Mouse (Mus musculus): ENCODE data around the gene Cd86. TPM values are rescaled to one million over a fixed set of nuclear protein-coding genes. Genes with fewer than 3 reads are reported as not detected.

Cd86 gene
- polyA plus RNA-seq, 1 experiment from 2014 or later = 1.2 TPM

DNA sequence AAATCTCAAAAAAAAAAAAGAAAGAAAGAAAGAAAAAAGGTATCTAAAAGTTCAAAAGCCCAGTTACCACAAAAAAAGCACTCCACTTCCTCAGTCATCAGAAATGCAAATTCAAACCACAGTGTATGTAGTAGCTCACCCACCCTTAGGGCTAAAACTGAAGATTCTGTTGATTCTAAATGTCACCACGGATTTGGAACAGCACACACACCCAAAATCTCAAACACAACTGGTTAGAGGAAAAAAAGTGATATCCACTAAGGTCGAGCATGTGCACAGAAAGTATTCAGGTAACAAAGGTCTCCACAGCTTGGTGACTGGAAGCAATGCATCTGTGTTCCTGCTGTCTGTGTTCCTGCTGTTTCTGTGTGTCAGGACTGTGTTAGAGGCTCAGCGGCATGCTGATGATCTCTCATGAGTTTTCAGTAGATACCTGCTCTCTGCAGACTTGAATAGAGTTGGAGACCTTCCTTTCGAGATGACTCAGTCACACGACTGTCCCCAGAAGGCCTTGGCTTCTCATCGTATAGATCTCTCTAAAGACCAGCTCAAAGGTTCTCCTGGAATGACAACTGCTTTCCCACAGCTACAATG lies 18.5 kb upstream of the Cd86 start:
- whole genome bisulfite sequencing = 68% methylated on average over 6 of the region's 6 CpGs
- Histone ChIP-seq H3K4me1 (no peaks in the 10 kb centered on the region), H3K4me3 (no peak overlapping the region), H3K27ac (no peak overlapping the region), H3K27me3 (no peaks in the 10 kb centered on the region), H3K9ac (no peak overlapping the region), H3K36me3 (no peaks in the 10 kb centered on the region), H3K4me2 (replicated peaks) (no peak overlapping the region), H3K9me3 (no peaks in the 10 kb centered on the region)
- no peak for ATAC-seq (ENCODE audit: low FRiP score, low read depth)

- WGBS = 94% methylated on average over 3 of the region's 3 CpGs
- no peak for ATAC-seq (ENCODE audit: low FRiP score, low read depth)
- H3K4me1 ChIP-seq = no peaks in the 10 kb centered on the region
- H3K27ac ChIP-seq = no peak overlapping the region
- H3K4me3 ChIP-seq = no peak overlapping the region
- H3K9ac ChIP-seq = no peak overlapping the region
- H3K36me3 ChIP-seq = no peaks in the 10 kb centered on the region
- no peak overlapping the region for H3K4me2 ChIP-seq (replicated peaks)
- no peaks in the 10 kb centered on the region for H3K27me3 ChIP-seq
- H3K9me3 ChIP-seq = no peaks in the 10 kb centered on the region
Observed at GRCm38 (mm10) chr16:36681829-36682228, 15.9 kb upstream of the Cd86 start.

DNA sequence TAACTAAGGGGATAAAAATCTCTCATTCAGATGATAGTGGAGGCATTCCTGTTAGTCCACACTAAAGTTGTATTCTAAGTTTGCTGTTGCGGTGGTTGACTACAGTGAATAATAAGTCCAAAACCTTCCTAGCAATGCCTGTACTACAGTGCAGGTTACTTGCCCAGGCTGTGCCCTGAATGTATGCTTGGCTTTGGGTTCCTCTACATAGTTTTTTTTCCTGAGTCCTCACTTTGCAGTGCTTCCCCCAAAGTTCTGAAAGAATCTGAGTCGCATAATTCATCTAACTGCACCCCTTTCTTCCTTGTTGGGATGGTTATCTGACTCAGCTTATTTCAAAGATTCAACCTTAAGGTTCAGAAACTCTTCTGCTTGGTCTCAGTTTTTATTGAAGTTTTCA lies 10.0 kb upstream of the Cd86 start:
- H3K4me3 ChIP-seq = no peak overlapping the region
- no peak for ATAC-seq (ENCODE audit: low FRiP score, low read depth)
- no peak overlapping the region for H3K27ac ChIP-seq
- whole genome bisulfite sequencing = 78% methylated on average over 2 of the region's 2 CpGs
- no peaks in the 10 kb centered on the region for H3K27me3 ChIP-seq
- H3K4me1 ChIP-seq = no peaks in the 10 kb centered on the region
- H3K9me3 ChIP-seq = no peaks in the 10 kb centered on the region
- no peak overlapping the region for H3K9ac ChIP-seq
- no peaks in the 10 kb centered on the region for H3K36me3 ChIP-seq
- no peak overlapping the region for H3K4me2 ChIP-seq (replicated peaks)

DNA sequence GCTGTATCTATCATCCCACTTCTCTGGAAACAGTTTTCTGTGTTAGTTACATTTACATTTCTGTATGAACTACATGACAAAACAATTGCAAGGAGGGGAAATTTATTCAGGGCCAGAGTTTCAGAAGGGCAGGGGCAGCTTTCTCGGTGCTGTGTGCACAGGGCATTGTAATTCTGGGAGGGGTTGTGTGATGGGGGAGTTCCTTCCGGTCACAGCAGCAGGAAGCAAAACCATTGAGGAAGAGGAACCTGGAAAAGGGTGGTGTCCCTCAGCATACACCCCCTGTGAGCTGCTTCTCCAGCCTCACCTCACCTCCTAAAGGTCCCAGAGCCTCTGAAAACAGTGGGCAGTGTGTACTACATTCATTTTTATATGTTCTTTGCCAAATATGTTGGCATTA lies 9.4 kb upstream of the Cd86 start:
- no peaks in the 10 kb centered on the region for H3K27me3 ChIP-seq
- no peak overlapping the region for H3K27ac ChIP-seq
- no peaks in the 10 kb centered on the region for H3K4me1 ChIP-seq
- H3K4me3 ChIP-seq = no peak overlapping the region
- no peak for ATAC-seq (ENCODE audit: low FRiP score, low read depth)
- WGBS = 61% methylated on average over 2 of the region's 2 CpGs
- H3K9ac ChIP-seq = no peak overlapping the region
- no peaks in the 10 kb centered on the region for H3K9me3 ChIP-seq
- H3K4me2 ChIP-seq (replicated peaks) = no peak overlapping the region
- H3K36me3 ChIP-seq = no peaks in the 10 kb centered on the region

GRCm38 (mm10) chr16:36674457-36675204 lies 8.8 kb upstream of the Cd86 start:
- H3K27me3 ChIP-seq = no peaks in the 10 kb centered on the region
- 73% methylated on average over 7 of the region's 7 CpGs for WGBS
- H3K9me3 ChIP-seq = no peaks in the 10 kb centered on the region
- H3K36me3 ChIP-seq = no peaks in the 10 kb centered on the region
- H3K9ac ChIP-seq = no peak overlapping the region
- ATAC-seq (ENCODE audit: low FRiP score, low read depth) = no peak
- H3K4me3 ChIP-seq = no peak overlapping the region
- H3K4me1 ChIP-seq = no peaks in the 10 kb centered on the region
- no peak overlapping the region for H3K4me2 ChIP-seq (replicated peaks)
- H3K27ac ChIP-seq = no peak overlapping the region

DNA sequence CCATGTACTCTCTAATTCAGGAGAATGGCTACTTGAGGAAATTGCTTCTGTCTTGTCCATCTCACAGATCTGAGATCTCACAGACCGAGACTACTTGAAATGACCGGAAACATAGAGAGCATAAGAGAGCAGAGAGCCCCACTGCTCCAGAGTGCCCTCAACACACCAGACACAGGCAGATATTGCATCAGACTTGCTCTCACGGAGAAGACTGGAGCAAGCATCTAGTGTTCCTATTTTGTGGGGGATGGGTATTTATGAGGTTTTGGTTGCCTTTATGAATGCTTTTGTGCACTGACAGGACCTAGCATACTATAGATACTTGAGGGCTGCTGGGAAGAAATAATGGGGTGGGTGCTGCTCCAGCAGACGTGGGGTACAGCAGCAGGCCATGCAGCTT lies 7.3 kb upstream of the Cd86 start:
- 82% methylated on average over 4 of the region's 4 CpGs for WGBS
- H3K4me3 ChIP-seq = no peak overlapping the region
- no peaks in the 10 kb centered on the region for H3K4me1 ChIP-seq
- H3K4me2 ChIP-seq (replicated peaks) = no peak overlapping the region
- no peak overlapping the region for H3K27ac ChIP-seq
- no peaks in the 10 kb centered on the region for H3K27me3 ChIP-seq
- no peak overlapping the region for H3K9ac ChIP-seq
- H3K9me3 ChIP-seq = no peaks in the 10 kb centered on the region
- ATAC-seq (ENCODE audit: low FRiP score, low read depth) = no peak
- no peaks in the 10 kb centered on the region for H3K36me3 ChIP-seq

DNA sequence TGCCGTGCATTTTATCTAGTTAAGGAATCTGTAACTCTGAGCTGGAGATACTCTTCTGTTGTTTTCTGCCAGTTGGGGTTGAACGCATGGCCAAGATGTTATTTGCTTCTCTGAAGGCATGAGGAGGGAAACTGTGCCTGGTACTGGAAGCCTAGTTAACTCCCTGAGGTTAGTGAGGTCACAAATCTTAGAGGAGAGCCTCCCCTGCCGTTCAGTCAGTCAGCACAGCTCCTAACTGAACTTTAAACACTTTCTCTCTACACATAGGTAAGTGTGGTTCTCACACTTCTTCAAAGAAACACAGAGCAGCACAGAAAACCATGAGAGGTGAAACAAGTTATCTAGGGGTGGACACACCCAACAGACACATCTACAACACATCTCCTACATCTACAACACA lies 4.7 kb upstream of the Cd86 start:
- Histone ChIP-seq H3K4me1 (no peaks in the 10 kb centered on the region), H3K27ac (no peak overlapping the region), H3K36me3 (no peaks in the 10 kb centered on the region), H3K27me3 (no peaks in the 10 kb centered on the region), H3K9me3 (no peaks in the 10 kb centered on the region), H3K9ac (no peak overlapping the region), H3K4me2 (replicated peaks) (no peak overlapping the region), H3K4me3 (no peak overlapping the region)
- 81% methylated on average over 3 of the region's 3 CpGs for WGBS
- no peak for ATAC-seq (ENCODE audit: low FRiP score, low read depth)

DNA sequence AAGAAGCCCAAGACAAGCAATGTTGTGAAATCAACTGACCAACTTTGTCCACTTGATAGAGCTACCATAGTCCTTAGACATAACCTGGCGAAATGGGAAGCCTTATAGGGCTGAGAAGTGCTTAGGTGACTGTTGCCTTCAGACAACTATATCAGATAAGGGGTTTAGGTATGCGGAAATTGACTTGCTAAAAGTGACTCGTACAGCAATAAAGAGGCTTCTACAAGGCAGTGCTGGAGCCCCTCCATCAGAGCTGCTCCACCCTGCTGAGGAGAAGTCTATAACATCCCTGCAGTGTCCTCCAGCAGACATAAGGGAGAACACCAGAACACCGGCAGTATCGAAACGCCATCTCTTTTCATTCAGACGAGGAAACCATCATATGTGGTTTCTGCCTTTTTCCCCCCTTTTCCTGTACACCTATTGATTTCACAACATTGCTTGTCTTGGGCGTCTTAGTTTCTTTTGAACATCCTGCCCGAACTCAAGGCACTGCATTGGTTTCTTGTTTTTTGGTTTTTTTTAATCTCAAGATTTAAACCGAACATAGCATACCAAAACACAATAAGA lies 652 bp upstream of the Cd86 start:
- Histone ChIP-seq H3K4me2 (replicated peaks) (no peak overlapping the region), H3K9ac (no peak overlapping the region), H3K27ac (no peak overlapping the region), H3K4me1 (no peaks in the 10 kb centered on the region), H3K9me3 (no peaks in the 10 kb centered on the region), H3K36me3 (no peaks in the 10 kb centered on the region), H3K27me3 (no peaks in the 10 kb centered on the region), H3K4me3 (no peak overlapping the region)
- no peak for ATAC-seq (ENCODE audit: low FRiP score, low read depth)
- 88% methylated on average over 10 of the region's 10 CpGs for WGBS

DNA sequence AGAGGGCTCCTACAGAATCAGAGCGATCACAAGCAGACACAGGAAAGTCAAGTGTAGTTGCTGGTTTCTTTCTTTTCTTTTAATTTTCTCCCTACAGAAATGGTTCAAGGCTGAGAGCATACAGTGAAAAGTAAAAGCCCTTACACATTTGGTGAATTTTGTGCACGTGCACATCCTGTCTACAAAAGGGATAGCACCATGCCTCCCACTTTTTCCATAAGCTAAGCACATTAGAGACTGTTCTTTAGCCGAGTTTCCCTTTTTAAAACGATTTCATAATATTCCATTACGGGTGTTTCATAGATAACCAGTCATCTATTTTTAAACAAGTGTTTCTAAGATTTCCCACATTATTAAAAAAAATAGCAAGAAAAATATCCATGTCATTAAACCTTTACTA lies 2.4 kb downstream of the Cd86 start:
- H3K4me1 ChIP-seq = no peaks in the 10 kb centered on the region
- H3K9ac ChIP-seq = no peak overlapping the region
- H3K27ac ChIP-seq = no peak overlapping the region
- no peak overlapping the region for H3K4me3 ChIP-seq
- peaks cover 1% of the 10 kb centered on the region for H3K9me3 ChIP-seq
- H3K27me3 ChIP-seq = no peaks in the 10 kb centered on the region
- no peak for ATAC-seq (ENCODE audit: low FRiP score, low read depth)
- no peaks in the 10 kb centered on the region for H3K36me3 ChIP-seq
- 90% methylated on average over 5 of the region's 5 CpGs for WGBS
- H3K4me2 ChIP-seq (replicated peaks) = no peak overlapping the region

GRCm38 (mm10) chr16:36661330-36661729 lies 4.6 kb downstream of the Cd86 start:
- no peak overlapping the region for H3K27ac ChIP-seq
- H3K9ac ChIP-seq = no peak overlapping the region
- 81% methylated on average over 10 of the region's 10 CpGs for WGBS
- no peaks in the 10 kb centered on the region for H3K27me3 ChIP-seq
- H3K36me3 ChIP-seq = no peaks in the 10 kb centered on the region
- H3K4me1 ChIP-seq = no peaks in the 10 kb centered on the region
- no peak overlapping the region for H3K4me2 ChIP-seq (replicated peaks)
- H3K9me3 ChIP-seq = peaks cover 7% of the 10 kb centered on the region
- no peak overlapping the region for H3K4me3 ChIP-seq
- ATAC-seq (ENCODE audit: low FRiP score, low read depth) = no peak

DNA sequence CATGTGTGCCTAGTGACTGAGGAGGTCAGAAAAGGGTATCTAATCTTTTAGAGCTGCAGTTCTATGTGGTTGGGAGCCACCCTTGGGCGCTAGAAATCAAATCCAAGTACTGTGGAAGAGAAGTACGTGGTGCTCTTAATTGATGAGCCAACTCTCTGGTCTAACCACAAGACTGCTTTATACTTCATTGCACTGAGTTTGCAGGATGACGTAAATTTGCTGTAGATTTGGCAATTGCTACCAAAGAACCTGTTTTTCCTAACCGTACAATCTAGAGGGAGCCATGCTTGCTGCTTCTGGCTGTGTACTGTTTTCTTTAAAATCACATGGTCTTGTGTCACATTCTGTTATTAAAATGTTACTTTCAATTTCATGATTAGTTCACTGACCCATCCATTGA lies 10.0 kb downstream of the Cd86 start:
- no peak for ATAC-seq (ENCODE audit: low FRiP score, low read depth)
- Histone ChIP-seq H3K27me3 (no peaks in the 10 kb centered on the region), H3K4me3 (no peak overlapping the region), H3K9me3 (peaks cover 7% of the 10 kb centered on the region), H3K9ac (no peak overlapping the region), H3K36me3 (no peaks in the 10 kb centered on the region), H3K4me2 (replicated peaks) (no peak overlapping the region), H3K4me1 (no peaks in the 10 kb centered on the region), H3K27ac (no peak overlapping the region)
- 93% methylated on average over 4 of the region's 4 CpGs for WGBS

DNA sequence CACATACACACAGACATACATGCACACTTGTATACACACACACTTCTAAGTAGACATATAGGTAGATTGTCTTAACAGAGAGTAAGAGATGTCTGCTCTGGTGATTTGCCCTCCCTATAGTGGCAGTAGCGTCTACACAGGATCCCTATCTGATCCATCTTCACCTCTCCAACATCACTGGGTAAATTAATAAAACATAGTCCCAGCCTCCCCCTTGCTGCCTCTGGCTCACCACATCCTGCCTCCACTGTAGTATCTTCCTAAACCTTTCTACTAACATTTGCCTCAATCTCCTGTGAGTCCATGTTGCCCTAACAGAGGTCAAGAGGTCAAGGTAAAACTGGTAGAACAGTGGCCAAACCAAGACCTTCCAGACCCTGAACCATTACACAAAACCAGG lies 10.7 kb downstream of the Cd86 start:
- WGBS = 83% methylated on average over 1 of the region's 1 CpGs
- no peaks in the 10 kb centered on the region for H3K4me1 ChIP-seq

More for the DNA sequence above, 10.7 kb downstream of the Cd86 start:
- peaks cover 7% of the 10 kb centered on the region for H3K9me3 ChIP-seq
- no peak for ATAC-seq (ENCODE audit: low FRiP score, low read depth)
- H3K9ac ChIP-seq = no peak overlapping the region
- no peak overlapping the region for H3K27ac ChIP-seq
- no peaks in the 10 kb centered on the region for H3K36me3 ChIP-seq
- no peak overlapping the region for H3K4me3 ChIP-seq
- H3K4me2 ChIP-seq (replicated peaks) = no peak overlapping the region
- no peaks in the 10 kb centered on the region for H3K27me3 ChIP-seq

Data from limb, embryonic 13.5 days (tissue).